Mouse (Mus musculus) liver, postnatal 0 days (tissue): Measurements from ENCODE around the gene Cdk9. TPM values are rescaled to one million over a fixed set of nuclear protein-coding genes. Genes with fewer than 3 reads are reported as not detected.

Experiments used
- ATAC-seq: fragments of 200-750 bp; cut with Nextera tagmentation; 2 replicates; pipeline ENCODE4 v1.8.0; 2017; ENCODE audit warnings: mild to moderate bottlenecking, moderate library complexity
- DNase-seq: peaks from one replicate; pipeline ENCODE4 v3.0.0-alpha.2; 2016
- H3K27ac ChIP-seq: fragments of 300-500 bp; sonication (generic); 2 replicates; pipeline ENCODE4 v1.5.1; 2014; ENCODE audit warnings: antibody characterized with exemption, moderate library complexity, mild to moderate bottlenecking, low read depth
- H3K27me3 ChIP-seq: fragments of 300-500 bp; sonication (generic); 2 replicates; pipeline ENCODE4 v1.6.1; 2014; ENCODE audit warnings: low read length, control low read depth, mixed read lengths; ENCODE audit not compliant: insufficient read depth
- H3K36me3 ChIP-seq: fragments of 300-500 bp; sonication (generic); replicated peaks from 2 replicates; pipeline ENCODE4 v1.6.1; 2014; ENCODE audit warnings: mild to moderate bottlenecking, control low read depth, low read length, moderate library complexity, mixed read lengths; ENCODE audit not compliant: insufficient read depth
- H3K4me1 ChIP-seq: fragments of 300-500 bp; sonication (generic); 2 replicates; pipeline ENCODE4 v1.6.1; 2014; ENCODE audit warnings: antibody characterized with exemption, mild to moderate bottlenecking, control low read depth; ENCODE audit not compliant: insufficient read depth
- H3K4me2 ChIP-seq: fragments of 300-500 bp; sonication (generic); 2 replicates; pipeline ENCODE4 v1.6.1; 2014; ENCODE audit warnings: low read depth, mild to moderate bottlenecking, low read length, moderate library complexity, mixed read lengths
- H3K4me3 ChIP-seq: fragments of 300-500 bp; sonication (generic); 2 replicates; pipeline ENCODE4 v1.5.1; 2014; ENCODE audit warnings: low read depth, low read length
- H3K9ac ChIP-seq: fragments of 300-500 bp; sonication (generic); replicated peaks from 2 replicates; pipeline ENCODE4 v1.6.1; 2014; ENCODE audit warnings: mild to moderate bottlenecking, moderate library complexity
- H3K9me3 ChIP-seq: fragments of 300-500 bp; sonication (generic); 2 replicates; pipeline ENCODE4 v1.6.1; 2016; ENCODE audit warnings: mild to moderate bottlenecking, control low read depth, low read length, mixed read lengths
- CTCF ChIP-seq: sonication (generic); IDR thresholded peaks from 2 replicates; pipeline ENCODE4 v1.5.1; 2016; ENCODE audit warnings: antibody characterized with exemption, low read depth
- EP300 ChIP-seq: IDR thresholded peaks from 2 replicates; pipeline ENCODE4 v1.6.1; 2016; ENCODE audit warnings: antibody characterized with exemption, low read depth, mild to moderate bottlenecking
- WGBS: fragments of 180-500 bp; shearing (Covaris S2); extraction: QIAGEN DNeasy Blood & Tissue Kit; methylation state at CpG from one replicate; pipeline ENCODE4 v1.1.7; 2014; ENCODE audit not compliant: insufficient replicate concordance; 5-methylcytosine and 5-hydroxymethylcytosine counted together
- polyA plus RNA-seq: library from polyadenylated mRNA; unstranded; fragments of >200 nt; fragmentation: Nextera tagmentation; extraction: Ambion mirVana; gene quantifications from 2 replicates; pipeline ENCODE4 v1.2.1, GENCODE M21; 2015

Gene Cdk9
- polyA plus RNA-seq, 1 experiment from 2014 or later = 49.5 TPM

GRCm38 (mm10) chr2:32706971-32707370 lies 5.9 kb downstream of the Cdk9 start:
- DNase-seq (no peak), ATAC-seq (no peak)
- 87% methylated on average over 6 of the region's 6 CpGs for WGBS
- Histone ChIP-seq H3K36me3 (peaks cover 58% of the 10 kb centered on the region), H3K27me3 (no peaks in the 10 kb centered on the region), H3K4me1 (peaks cover 16% of the 10 kb centered on the region), H3K4me2 (no peak overlapping the region), H3K9me3 (no peaks in the 10 kb centered on the region), H3K4me3 (no peak overlapping the region), H3K27ac (no peak overlapping the region), H3K9ac (no peak overlapping the region)
- TF ChIP-seq CTCF (no peak), EP300 (no peak)

GRCm38 (mm10) chr2:32705018-32705417 lies 7.9 kb downstream of the Cdk9 start:
- H3K4me3 ChIP-seq = no peak overlapping the region
- ATAC-seq = no peak
- no peaks in the 10 kb centered on the region for H3K27me3 ChIP-seq
- no peaks in the 10 kb centered on the region for H3K9me3 ChIP-seq
- no peak overlapping the region for H3K9ac ChIP-seq
- TF ChIP-seq EP300 = no peak
- no peak for TF ChIP-seq CTCF
- DNase-seq = no peak
- no peak overlapping the region for H3K4me2 ChIP-seq
- peaks cover 5% of the 10 kb centered on the region for H3K4me1 ChIP-seq
- peak overlapping the region; percentile 95 for H3K27ac ChIP-seq
- WGBS = 91% methylated on average over 7 of the region's 7 CpGs
- peaks cover 58% of the 10 kb centered on the region for H3K36me3 ChIP-seq

DNA sequence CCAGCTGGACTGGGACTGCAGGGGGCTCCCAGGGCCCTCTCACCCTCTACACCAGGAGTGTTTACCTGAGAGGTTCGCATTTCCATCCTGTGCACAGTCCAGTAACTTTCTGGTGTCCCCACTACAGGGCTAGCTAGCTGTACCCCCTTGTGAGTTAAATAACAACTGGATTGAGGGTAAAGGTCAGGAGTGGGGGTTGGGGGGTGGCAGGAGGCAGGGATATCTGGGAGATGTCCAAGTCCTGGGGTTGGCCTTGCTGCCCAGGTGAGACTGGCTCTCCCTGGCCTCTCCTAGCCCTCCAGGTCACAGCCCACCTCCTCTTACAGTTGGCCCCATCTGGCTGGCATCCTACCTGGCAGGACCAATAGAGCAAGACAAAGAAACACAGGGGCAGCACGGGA lies 8.9 kb downstream of the Cdk9 start, which contains the start of gene Fpgs:
Fpgs (minus strand) TSS at position 125 of the 401 bp plus-strand sequence.
- TF ChIP-seq CTCF = no peak
- 0 out of 2 replicates have a peak, but pooled peaks have one; percentile 43 for TF ChIP-seq EP300
- no peaks in the 10 kb centered on the region for H3K27me3 ChIP-seq
- peaks cover 49% of the 10 kb centered on the region for H3K36me3 ChIP-seq
- peak; percentile 76 for DNase-seq
- H3K9me3 ChIP-seq = no peaks in the 10 kb centered on the region
- peak within 1 kb of the TSS; percentile 15 for H3K4me3 ChIP-seq
- ATAC-seq = peak; percentile 72
- WGBS = 54% methylated on average over 2 of the region's 2 CpGs
- peak within 1 kb of the TSS; percentile 95 for H3K27ac ChIP-seq
- peak within 1 kb of the TSS; percentile 63 for H3K9ac ChIP-seq
- H3K4me1 ChIP-seq = no peaks in the 10 kb centered on the region
- peak within 1 kb of the TSS; percentile 62 for H3K4me2 ChIP-seq

- 77% methylated on average over 8 of the region's 8 CpGs for WGBS
- Histone ChIP-seq H3K4me1 (no peaks in the 10 kb centered on the region), H3K36me3 (peaks cover 39% of the 10 kb centered on the region), H3K27ac (peak overlapping the region; percentile 95), H3K9ac (peak overlapping the region; percentile 63), H3K4me3 (peak overlapping the region; percentile 15), H3K4me2 (peak overlapping the region; percentile 62), H3K27me3 (no peaks in the 10 kb centered on the region), H3K9me3 (no peaks in the 10 kb centered on the region)
- no peak for ATAC-seq
- DNase-seq = no peak
- TF ChIP-seq EP300 (no peak), CTCF (no peak)
These were observed 9.8 kb downstream of the Cdk9 start for GRCm38 (mm10) chr2:32703046-32703445.

DNA sequence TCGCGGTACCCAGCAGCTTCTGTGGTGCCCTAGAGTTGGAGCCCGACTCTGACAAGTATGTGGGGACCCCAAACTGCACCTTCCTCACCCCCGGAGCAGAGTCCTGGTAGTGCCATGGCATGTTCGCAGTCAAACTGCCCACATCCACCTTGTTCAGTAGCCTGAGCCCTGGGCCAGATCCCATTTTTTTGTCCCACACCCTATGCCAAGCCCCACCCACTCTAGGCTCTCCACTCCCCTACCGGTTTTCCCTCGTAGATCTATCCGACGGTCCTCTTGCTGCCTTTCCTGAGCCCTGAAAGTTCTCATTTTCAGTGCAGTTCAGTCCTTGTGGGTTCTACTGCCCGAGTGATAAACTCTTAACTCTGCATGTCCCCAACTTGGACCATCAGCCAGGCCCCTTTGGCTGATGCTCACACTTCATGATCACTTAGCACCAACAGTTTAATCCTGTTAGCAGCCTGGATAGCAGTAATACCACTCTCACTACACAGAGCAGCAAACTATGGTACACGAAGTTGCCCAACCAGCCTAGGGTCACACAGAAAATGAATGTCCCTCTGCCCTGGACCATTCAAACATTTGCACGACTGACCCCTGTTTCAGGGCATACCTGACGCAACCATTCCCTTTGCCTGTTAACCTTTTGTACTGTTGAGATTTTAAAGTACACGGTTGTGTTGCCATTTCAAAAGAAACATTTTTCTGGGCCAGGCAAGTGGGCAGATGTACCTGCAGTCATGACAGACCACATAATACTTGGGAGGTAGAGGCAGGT lies 11.7 kb downstream of the Cdk9 start:
- peak overlapping the region; percentile 95 for H3K27ac ChIP-seq
- no peaks in the 10 kb centered on the region for H3K27me3 ChIP-seq
- WGBS = 72% methylated on average over 14 of the region's 14 CpGs
- TF ChIP-seq EP300 (peak; percentile 85), CTCF (no peak)
- H3K4me2 ChIP-seq = peak overlapping the region; percentile 62
- peak overlapping the region; percentile 19; the same call in 1 of the 2 replicates for H3K4me3 ChIP-seq
- H3K9ac ChIP-seq = peak overlapping the region; percentile 54
- H3K4me1 ChIP-seq = no peaks in the 10 kb centered on the region
- H3K36me3 ChIP-seq = peaks cover 22% of the 10 kb centered on the region
- DNase-seq = peak; percentile 61
- no peaks in the 10 kb centered on the region for H3K9me3 ChIP-seq
- ATAC-seq = peak; percentile 80

DNA sequence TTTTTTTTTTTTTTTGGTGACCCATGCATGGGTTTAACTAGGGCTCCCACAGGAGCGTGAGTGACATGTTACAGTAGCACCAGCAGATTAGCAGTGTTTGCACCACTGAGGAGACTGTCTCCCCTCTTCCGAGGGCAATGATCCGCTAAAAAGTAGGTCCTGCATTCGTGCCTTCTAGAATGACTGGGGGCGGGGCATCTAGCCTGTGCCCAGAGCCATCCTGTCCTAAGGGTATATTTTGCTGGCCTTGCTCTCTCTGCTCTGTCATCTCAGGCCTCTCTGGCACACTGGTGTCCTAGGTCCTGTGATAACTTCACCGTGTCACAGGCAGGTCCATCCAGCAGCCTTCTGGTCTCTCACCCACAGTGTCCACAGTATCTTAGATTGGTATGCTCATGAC lies 13.2 kb downstream of the Cdk9 start:
- Histone ChIP-seq H3K9me3 (no peaks in the 10 kb centered on the region), H3K36me3 (peaks cover 7% of the 10 kb centered on the region; the same call in 1 of the 2 replicates), H3K9ac (no peak overlapping the region), H3K4me1 (peaks cover 1% of the 10 kb centered on the region; the same call in 1 of the 2 replicates), H3K4me3 (no peak overlapping the region), H3K27ac (peak overlapping the region; percentile 95), H3K4me2 (peak overlapping the region; percentile 56; the same call in 1 of the 2 replicates), H3K27me3 (no peaks in the 10 kb centered on the region)
- TF ChIP-seq EP300 = no peak
- no peak for TF ChIP-seq CTCF
- 75% methylated on average over 6 of the region's 6 CpGs for WGBS
- ATAC-seq (no peak), DNase-seq (no peak)
